Mouse (Mus musculus) spleen, postnatal 10 days (tissue): ENCODE measurements around the gene Abcc12.

Experiments
- DNase-seq, 2 experiments: peaks; one replicate each; pipeline ENCODE4 v3.0.0; 2021 to 2022; ENCODE audit warnings: low spot score in 2 of 2

Gene Abcc12

GRCm38 (mm10) chr8:86578693-86579092, 1.8 kb downstream of the Abcc12 start:
- no peak for DNase-seq

- DNase-seq, result no peak
Measured at GRCm38 (mm10) chr8:86578076-86578475, 2.4 kb downstream of the Abcc12 start.

- no peak for DNase-seq
Measured at GRCm38 (mm10) chr8:86577547-86577946, 2.9 kb downstream of the Abcc12 start.

GRCm38 (mm10) chr8:86563674-86564073, 16.8 kb downstream of the Abcc12 start:
- DNase-seq, result no peak

DNA sequence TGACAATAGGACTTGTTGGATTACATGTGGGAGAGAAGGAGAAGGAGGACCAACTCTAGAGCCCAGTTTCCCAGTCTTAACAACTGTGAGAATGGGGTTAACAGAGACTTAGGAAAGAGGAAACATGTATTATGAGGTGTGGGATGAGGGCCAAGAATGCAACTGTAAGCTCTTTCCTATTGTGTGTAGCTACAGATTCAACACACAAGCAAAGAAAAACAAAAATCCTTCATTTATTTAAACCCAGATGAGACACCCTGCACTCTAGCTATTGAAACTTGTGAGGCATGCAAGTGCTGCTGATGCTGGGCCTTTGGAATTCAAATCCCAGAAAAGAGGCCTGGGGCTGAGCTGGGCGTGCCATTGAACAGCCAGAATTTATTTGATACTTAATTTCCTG, 18.7 kb downstream of the Abcc12 start:
- DNase-seq, result no peak

DNA sequence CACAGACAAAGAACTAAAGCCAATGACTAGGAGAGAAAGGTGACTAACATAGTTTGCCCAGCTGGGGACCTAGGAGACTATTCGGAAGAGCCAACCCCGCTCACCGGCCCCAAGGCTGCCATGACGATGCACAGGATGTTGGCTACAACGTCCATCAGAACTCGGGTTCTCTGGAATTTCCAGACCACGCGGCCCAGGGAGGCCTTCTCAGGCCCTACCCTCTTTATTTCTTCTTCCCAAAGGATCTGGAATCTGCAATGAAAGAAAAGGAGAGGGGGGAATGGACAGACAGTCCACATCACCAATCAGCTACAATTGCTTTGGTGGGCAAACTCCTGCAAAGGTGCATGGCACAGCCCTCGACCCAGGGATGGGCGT, 19.8 kb downstream of the Abcc12 start:
- no peak for DNase-seq

DNA sequence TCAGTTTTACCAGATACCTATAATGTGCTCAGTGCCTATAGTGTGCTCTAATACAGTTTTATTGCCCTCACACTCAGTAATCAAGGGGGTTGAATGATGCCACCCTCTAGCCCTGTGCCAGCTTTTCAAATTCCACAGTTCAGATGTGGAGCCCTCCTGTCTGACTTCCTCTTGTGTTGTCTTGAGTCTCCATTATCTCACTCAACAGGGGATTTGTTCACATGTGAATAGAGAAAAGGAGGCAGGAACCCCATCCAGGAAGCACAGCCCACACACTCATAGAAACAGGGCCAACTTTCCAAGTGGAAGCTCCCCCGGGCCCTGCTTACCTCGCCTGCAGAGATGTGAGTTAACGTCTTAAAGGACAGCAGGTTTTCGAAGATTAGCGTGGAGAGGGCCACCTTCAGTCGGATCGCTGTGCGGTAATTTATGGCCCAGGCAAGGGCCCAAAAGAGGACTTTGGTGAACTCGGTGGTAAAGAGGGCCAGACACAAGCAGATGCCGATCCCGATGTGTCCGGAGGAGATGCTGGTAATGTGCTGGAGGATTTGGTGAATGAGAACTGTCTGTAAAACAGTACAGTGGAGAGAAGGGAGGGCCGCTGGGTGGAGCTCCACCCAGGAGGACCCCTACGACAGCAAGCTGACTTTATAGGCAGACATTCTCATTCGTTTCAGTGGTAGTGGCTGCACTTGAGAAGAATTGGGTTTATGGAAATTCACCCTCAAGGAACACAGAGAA, 20.4 kb downstream of the Abcc12 start:
- DNase-seq, result no peak

DNA sequence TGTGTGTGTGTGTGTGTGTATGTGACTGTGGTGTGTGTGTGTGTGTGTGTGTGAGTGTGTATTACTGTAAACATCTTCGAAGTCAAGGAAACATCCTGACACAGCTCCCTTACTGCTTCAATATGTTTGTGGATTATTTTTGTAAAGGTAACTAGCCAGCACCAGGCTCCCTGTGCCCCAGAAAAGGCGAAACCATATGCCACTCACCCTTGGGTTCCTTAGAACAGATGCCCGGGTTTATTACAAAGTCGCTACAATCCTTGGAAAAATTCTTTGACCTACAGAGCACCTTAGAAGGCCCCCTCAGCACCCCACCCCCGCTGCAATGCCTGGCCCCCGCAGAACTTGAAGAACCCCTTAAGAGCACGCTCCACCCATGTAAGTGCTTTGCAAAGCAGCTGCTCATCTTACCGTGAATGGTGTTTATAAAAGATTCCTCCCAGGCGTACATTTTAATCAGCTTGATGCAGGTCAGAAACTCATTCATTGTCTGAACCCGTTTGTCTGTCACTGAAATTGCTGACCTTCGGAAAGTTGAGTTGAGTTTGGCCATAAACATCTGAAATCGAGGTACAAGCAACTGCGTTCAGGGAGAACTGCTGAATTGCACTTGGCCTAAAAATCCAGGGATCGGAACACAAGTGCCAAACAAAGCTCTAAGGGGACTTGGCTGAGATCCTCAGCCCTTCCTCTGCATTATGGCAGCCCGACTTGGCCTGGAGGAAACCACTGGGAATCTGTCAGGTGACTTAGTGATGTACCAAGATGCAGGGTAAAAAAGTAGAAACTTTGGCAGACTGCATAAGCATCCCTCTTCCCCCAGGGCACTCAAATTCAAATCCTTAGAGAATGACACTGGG, 23.1 kb downstream of the Abcc12 start:
- DNase-seq, result no peak

GRCm38 (mm10) chr8:86555564-86555963, 24.9 kb downstream of the Abcc12 start:
- no peak for DNase-seq

GRCm38 (mm10) chr8:86554220-86554891, 26.1 kb downstream of the Abcc12 start:
- DNase-seq, result no peak

- DNase-seq, result no peak
Measured at GRCm38 (mm10) chr8:86550516-86550915, 30.0 kb downstream of the Abcc12 start.

DNA sequence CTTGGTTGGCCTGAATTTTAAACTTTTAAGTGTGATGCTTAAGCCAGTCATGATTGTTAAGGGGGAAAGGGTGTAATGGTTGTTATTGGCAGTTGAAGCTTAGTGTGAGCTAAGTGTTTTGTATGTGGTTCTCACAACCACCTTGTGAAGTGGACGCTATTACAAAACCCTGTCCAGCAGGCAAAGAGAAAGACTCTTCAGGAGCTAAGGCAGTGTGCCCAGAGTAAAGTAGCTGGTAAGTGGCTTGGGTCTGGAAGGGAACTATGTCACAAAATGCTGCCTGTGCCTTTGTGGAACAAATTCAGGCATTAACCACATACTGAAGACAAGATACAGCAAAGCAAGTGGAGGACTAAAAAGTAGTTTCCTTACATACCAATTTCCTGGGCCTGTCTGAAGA, 34.5 kb downstream of the Abcc12 start:
- DNase-seq, result no peak

- DNase-seq, result no peak
Measured at GRCm38 (mm10) chr8:86540906-86541305, 39.6 kb downstream of the Abcc12 start.

DNA sequence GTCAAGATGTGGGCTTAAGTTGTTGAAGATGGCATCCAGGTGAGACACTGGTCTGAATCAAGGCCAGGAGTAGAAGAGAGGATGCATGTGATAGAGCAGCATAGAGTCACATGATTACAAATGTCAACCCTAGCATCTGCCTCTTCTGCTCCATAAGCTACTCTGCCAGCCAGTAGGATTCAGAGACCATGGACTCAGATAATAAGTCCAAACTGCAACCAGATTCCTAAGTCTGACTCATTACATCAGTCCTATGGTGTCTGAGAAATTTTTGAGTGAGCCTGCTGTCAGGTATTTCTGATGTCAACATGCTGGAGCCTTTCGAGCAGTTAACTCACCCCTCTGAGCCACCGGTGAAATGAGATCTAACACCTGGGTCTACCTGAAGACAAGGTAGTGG, 40.1 kb downstream of the Abcc12 start:
- DNase-seq, result no peak

GRCm38 (mm10) chr8:86536663-86536987, 43.9 kb downstream of the Abcc12 start:
- no peak for DNase-seq

- DNase-seq, result peak in 1 of 2 experiments; percentile 30
Measured at GRCm38 (mm10) chr8:86535791-86536662, 44.5 kb downstream of the Abcc12 start.

- no peak for DNase-seq
Measured at GRCm38 (mm10) chr8:86535068-86535560, 45.4 kb downstream of the Abcc12 start.

- DNase-seq, result no peak
Measured at GRCm38 (mm10) chr8:86529714-86530113, 50.8 kb downstream of the Abcc12 start.

- no peak for DNase-seq
Measured at GRCm38 (mm10) chr8:86527336-86528029, 53.0 kb downstream of the Abcc12 start.

GRCm38 (mm10) chr8:86526808-86527207, 53.7 kb downstream of the Abcc12 start:
- no peak for DNase-seq

GRCm38 (mm10) chr8:86514203-86514602, 66.3 kb downstream of the Abcc12 start:
- DNase-seq, result no peak
